Mouse (Mus musculus): ENCODE measurements at regions not wholly inside any gene's neighbourhood (a gene's known extent, or its start where the extent isn't known, plus 50 kb on each side); places are given as distances from the start of the nearest gene placed in this dataset.

GRCm38 (mm10) chr2:162791374-162792098 lies 130.6 kb upstream of the Ptprt start:
- no peak overlapping the region for H3K9ac ChIP-seq
- H3K27me3 ChIP-seq (replicated peaks), result no peaks in the 10 kb centered on the region
- WGBS, result 77% methylated on average over 12 of the region's 12 CpGs
- no peak for ATAC-seq (ENCODE audit: low FRiP score, low read depth)
- H3K4me1 ChIP-seq, result no peaks in the 10 kb centered on the region
- H3K9me3 ChIP-seq, result no peaks in the 10 kb centered on the region
- H3K36me3 ChIP-seq, result no peaks in the 10 kb centered on the region
- no peak overlapping the region for H3K27ac ChIP-seq
- H3K4me3 ChIP-seq, result no peak overlapping the region
- H3K4me2 ChIP-seq (replicated peaks), result no peak overlapping the region

DNA sequence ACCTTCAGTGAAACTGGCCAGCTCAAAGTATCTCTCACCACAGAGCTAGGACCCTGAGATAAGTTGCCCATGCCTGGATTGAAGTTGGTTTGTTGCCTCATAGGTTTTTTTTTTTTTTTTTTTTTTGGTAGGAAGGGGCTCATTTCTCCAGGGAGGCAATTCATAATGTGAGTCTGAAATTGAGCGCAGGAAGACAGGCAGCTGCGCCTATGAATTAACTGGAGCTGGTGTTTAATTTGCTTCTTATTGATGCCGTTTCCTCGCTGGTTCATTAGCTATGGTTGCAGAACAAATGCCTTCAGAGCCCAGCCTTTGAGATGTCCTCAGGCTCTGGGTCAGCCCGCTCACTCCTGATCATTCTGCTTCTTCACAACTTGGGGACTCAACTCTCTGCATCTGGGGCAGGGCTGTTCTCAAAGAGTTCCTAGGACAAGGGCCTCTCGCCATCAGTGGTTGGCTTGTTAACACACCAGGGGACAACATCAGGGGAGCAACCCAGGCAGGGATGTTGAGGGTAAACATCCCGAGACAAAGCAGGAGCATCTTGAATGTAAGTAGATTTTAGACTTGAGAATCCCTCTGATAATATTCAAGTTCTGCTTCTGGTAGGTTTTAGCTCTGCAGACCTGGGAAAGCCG lies 123.3 kb upstream of the Ptprt start:
- H3K4me3 ChIP-seq, result no peak overlapping the region
- no peaks in the 10 kb centered on the region for H3K4me1 ChIP-seq
- no peak overlapping the region for H3K4me2 ChIP-seq (replicated peaks)
- no peaks in the 10 kb centered on the region for H3K27me3 ChIP-seq (replicated peaks)
- no peaks in the 10 kb centered on the region for H3K9me3 ChIP-seq
- WGBS, result 63% methylated on average over 8 of the region's 8 CpGs
- no peak for ATAC-seq (ENCODE audit: low FRiP score, low read depth)
- H3K9ac ChIP-seq, result no peak overlapping the region
- H3K27ac ChIP-seq, result no peak overlapping the region
- H3K36me3 ChIP-seq, result no peaks in the 10 kb centered on the region

DNA sequence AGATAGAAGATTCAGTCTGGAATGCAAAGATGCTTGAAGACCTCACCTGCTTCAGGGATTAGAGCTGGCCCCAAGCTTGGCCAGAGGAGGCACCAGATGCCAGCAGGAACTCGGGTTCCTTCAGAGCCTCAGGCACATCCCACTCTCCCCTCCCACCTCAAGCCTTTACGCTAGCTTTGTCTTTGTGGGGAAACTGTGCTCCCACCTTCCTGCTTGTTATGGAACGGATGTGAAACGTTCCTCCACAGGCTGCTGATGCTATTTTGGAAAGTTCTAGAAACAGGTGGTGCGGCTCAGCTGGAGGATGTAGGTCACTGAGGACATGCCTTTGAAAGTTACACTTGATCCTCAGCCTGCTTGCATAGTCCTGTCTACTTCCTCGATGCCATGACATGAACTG lies 120.7 kb upstream of the Ptprt start:
- whole genome bisulfite sequencing, result 80% methylated on average over 6 of the region's 6 CpGs
- H3K9ac ChIP-seq, result no peak overlapping the region
- ATAC-seq (ENCODE audit: low FRiP score, low read depth), result no peak

DNA sequence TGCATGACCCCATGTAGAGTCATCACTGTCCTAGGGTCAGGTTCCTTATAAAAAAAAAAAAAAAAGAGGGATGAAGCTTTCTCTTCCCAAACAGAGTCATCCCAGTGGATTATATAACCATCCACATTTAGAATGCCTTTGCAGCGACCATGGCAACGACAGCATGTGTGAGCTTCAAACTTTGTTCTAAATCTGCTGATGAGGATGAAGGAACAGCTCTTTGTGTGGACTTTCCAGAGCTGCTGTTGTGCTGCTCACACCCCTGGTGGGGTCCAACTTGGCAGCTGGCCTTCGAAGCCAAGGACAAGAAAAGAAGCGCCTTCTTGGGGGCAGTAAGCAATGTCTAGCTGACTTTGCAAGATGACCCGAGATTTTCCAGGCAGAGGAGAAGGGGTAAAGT lies 115.6 kb upstream of the Ptprt start:
- Histone ChIP-seq H3K4me1 (no peaks in the 10 kb centered on the region), H3K4me2 (replicated peaks) (no peak overlapping the region), H3K27ac (no peak overlapping the region), H3K9ac (no peak overlapping the region), H3K27me3 (replicated peaks) (no peaks in the 10 kb centered on the region), H3K36me3 (no peaks in the 10 kb centered on the region), H3K4me3 (no peak overlapping the region), H3K9me3 (no peaks in the 10 kb centered on the region)
- no peak for ATAC-seq (ENCODE audit: low FRiP score, low read depth)
- WGBS, result 86% methylated on average over 5 of the region's 5 CpGs

More for the DNA sequence above, 120.7 kb upstream of the Ptprt start:
- H3K4me2 ChIP-seq (replicated peaks), result no peak overlapping the region
- H3K36me3 ChIP-seq, result no peaks in the 10 kb centered on the region
- H3K4me1 ChIP-seq, result no peaks in the 10 kb centered on the region
- H3K4me3 ChIP-seq, result no peak overlapping the region
- no peak overlapping the region for H3K27ac ChIP-seq
- no peaks in the 10 kb centered on the region for H3K27me3 ChIP-seq (replicated peaks)
- H3K9me3 ChIP-seq, result no peaks in the 10 kb centered on the region

GRCm38 (mm10) chr2:162772520-162772919 lies 111.6 kb upstream of the Ptprt start:
- H3K27ac ChIP-seq, result no peak overlapping the region
- no peaks in the 10 kb centered on the region for H3K4me1 ChIP-seq
- H3K9ac ChIP-seq, result no peak overlapping the region
- 85% methylated on average over 5 of the region's 5 CpGs for WGBS
- H3K9me3 ChIP-seq, result no peaks in the 10 kb centered on the region
- ATAC-seq (ENCODE audit: low FRiP score, low read depth), result no peak
- H3K4me3 ChIP-seq, result no peak overlapping the region
- no peaks in the 10 kb centered on the region for H3K27me3 ChIP-seq (replicated peaks)
- no peaks in the 10 kb centered on the region for H3K36me3 ChIP-seq
- H3K4me2 ChIP-seq (replicated peaks), result no peak overlapping the region

GRCm38 (mm10) chr2:162769711-162770428 lies 108.9 kb upstream of the Ptprt start:
- no peak overlapping the region for H3K4me2 ChIP-seq (replicated peaks)
- no peaks in the 10 kb centered on the region for H3K27me3 ChIP-seq (replicated peaks)
- no peak for ATAC-seq (ENCODE audit: low FRiP score, low read depth)
- H3K4me1 ChIP-seq, result no peaks in the 10 kb centered on the region
- no peak overlapping the region for H3K9ac ChIP-seq
- H3K4me3 ChIP-seq, result no peak overlapping the region
- H3K27ac ChIP-seq, result no peak overlapping the region
- 78% methylated on average over 6 of the region's 6 CpGs for WGBS
- no peaks in the 10 kb centered on the region for H3K9me3 ChIP-seq
- no peaks in the 10 kb centered on the region for H3K36me3 ChIP-seq

DNA sequence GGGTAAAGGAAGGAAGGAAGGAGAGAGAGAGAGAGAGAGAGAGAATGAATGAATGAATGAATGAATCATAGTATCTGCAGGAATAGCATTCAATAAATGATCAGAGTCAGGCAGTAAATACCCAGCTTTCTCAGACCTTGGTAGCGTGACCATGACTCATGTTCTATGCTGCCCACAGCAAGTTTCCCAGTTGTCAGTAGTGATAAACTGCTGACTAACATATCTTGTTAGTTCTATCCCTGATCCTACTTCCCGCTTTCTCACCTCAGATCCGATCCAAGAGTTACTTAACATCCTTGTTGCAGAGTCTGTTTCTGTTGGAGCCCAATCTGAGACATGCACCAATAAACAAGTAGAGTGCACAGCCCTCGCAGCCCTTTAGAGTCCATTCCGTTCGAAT lies 103.1 kb upstream of the Ptprt start:
- ATAC-seq (ENCODE audit: low FRiP score, low read depth), result no peak
- no peak overlapping the region for H3K4me3 ChIP-seq
- no peaks in the 10 kb centered on the region for H3K4me1 ChIP-seq
- no peak overlapping the region for H3K9ac ChIP-seq
- 93% methylated on average over 6 of the region's 6 CpGs for WGBS
- no peaks in the 10 kb centered on the region for H3K27me3 ChIP-seq (replicated peaks)
- H3K36me3 ChIP-seq, result no peaks in the 10 kb centered on the region
- no peaks in the 10 kb centered on the region for H3K9me3 ChIP-seq
- no peak overlapping the region for H3K4me2 ChIP-seq (replicated peaks)
- H3K27ac ChIP-seq, result no peak overlapping the region

DNA sequence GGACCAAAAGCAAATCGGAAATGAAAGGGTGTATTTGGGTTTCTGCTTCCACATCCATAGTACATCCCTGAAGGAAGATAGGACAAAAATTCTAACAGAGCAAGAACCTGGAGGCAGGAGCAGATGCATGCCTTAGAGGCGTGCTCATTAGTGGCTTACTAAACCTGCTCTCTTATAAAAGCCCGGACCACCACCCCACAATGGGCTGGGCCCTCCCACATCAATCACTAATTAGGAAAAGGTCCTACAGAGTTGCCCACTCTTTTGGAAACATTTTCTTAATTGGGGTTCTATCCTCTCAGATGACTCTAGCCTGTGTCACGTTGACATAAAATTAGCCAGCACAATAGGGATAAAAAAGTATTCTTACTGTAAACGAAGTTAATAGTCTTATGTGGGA lies 79.6 kb upstream of the Ptprt start:
- H3K4me1 ChIP-seq, result no peaks in the 10 kb centered on the region
- H3K9me3 ChIP-seq, result no peaks in the 10 kb centered on the region
- no peak for ATAC-seq (ENCODE audit: low FRiP score, low read depth)
- no peak overlapping the region for H3K4me3 ChIP-seq
- H3K36me3 ChIP-seq, result no peaks in the 10 kb centered on the region
- no peak overlapping the region for H3K9ac ChIP-seq
- no peak overlapping the region for H3K4me2 ChIP-seq (replicated peaks)
- WGBS, result 83% methylated on average over 5 of the region's 5 CpGs
- no peaks in the 10 kb centered on the region for H3K27me3 ChIP-seq (replicated peaks)
- no peak overlapping the region for H3K27ac ChIP-seq

DNA sequence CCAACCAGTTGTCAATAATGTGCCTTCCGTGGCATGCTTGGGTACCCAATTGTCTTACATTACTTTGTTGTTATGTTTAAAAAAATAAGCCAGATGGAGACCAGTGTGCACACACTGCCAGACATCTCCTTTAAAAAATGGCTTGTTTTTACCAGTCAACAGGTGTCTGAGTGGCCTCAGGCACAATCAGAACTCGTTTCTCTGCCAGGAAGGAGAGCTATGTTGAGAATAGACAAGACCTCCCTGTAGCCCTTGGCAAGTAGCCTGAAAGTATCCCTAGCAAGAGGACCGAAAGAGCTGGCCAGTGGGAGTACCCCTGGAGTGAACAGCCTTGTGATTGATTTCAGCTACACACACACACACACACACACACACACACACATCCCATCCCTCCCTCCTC lies 74.8 kb upstream of the Ptprt start:
- Histone ChIP-seq H3K9me3 (no peaks in the 10 kb centered on the region), H3K4me1 (no peaks in the 10 kb centered on the region), H3K27me3 (replicated peaks) (no peaks in the 10 kb centered on the region), H3K27ac (no peak overlapping the region), H3K9ac (no peak overlapping the region), H3K36me3 (no peaks in the 10 kb centered on the region), H3K4me2 (replicated peaks) (no peak overlapping the region), H3K4me3 (no peak overlapping the region)
- ATAC-seq (ENCODE audit: low FRiP score, low read depth), result no peak
- 74% methylated on average over 3 of the region's 3 CpGs for WGBS

DNA sequence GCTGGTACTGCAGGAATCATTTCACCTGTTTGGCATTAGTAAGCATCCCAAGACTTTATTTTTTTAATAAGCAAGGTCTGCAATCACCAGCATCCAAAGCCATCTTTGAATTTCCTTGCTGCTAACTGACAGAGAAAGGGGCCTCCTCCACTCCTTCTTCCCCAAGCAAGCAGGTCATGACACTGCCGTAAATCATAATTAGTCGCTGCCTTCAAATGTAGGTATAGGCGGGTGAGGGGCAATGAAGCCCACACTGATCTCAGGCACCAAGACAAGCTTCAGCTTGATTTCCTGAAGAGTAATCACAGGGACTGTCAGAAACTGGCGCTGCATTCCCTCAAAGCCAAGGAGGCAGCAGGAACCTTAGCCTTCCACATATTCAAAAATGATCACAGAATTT lies 73.3 kb upstream of the Ptprt start:
- Histone ChIP-seq H3K36me3 (no peaks in the 10 kb centered on the region), H3K9ac (no peak overlapping the region), H3K4me2 (replicated peaks) (no peak overlapping the region), H3K4me3 (no peak overlapping the region), H3K27me3 (replicated peaks) (no peaks in the 10 kb centered on the region), H3K9me3 (no peaks in the 10 kb centered on the region), H3K4me1 (no peaks in the 10 kb centered on the region), H3K27ac (no peak overlapping the region)
- WGBS, result 76% methylated on average over 4 of the region's 4 CpGs
- no peak for ATAC-seq (ENCODE audit: low FRiP score, low read depth)

- no peak for ATAC-seq (ENCODE audit: low FRiP score, low read depth)
- H3K9me3 ChIP-seq, result no peaks in the 10 kb centered on the region
- no peak overlapping the region for H3K27ac ChIP-seq
- no peaks in the 10 kb centered on the region for H3K4me1 ChIP-seq
- 63% methylated on average over 3 of the region's 3 CpGs for WGBS
- H3K9ac ChIP-seq, result no peak overlapping the region
- H3K4me2 ChIP-seq (replicated peaks), result no peak overlapping the region
- no peaks in the 10 kb centered on the region for H3K27me3 ChIP-seq (replicated peaks)
- H3K4me3 ChIP-seq, result no peak overlapping the region
- no peaks in the 10 kb centered on the region for H3K36me3 ChIP-seq
These were observed 59.1 kb upstream of the Ptprt start for GRCm38 (mm10) chr2:162720016-162720415.

- Histone ChIP-seq H3K27ac (no peak overlapping the region), H3K4me3 (no peak overlapping the region), H3K4me2 (replicated peaks) (no peak overlapping the region), H3K9me3 (no peaks in the 10 kb centered on the region), H3K9ac (no peak overlapping the region), H3K27me3 (replicated peaks) (no peaks in the 10 kb centered on the region), H3K4me1 (no peaks in the 10 kb centered on the region), H3K36me3 (no peaks in the 10 kb centered on the region)
- WGBS, result 83% methylated on average over 7 of the region's 7 CpGs
- no peak for ATAC-seq (ENCODE audit: low FRiP score, low read depth)
These were observed 57.5 kb upstream of the Ptprt start for GRCm38 (mm10) chr2:162718466-162718865.

All from neural tube, embryonic 12.5 days (tissue).